Mouse (Mus musculus): ENCODE measurements around the gene Dido1. TPM values are rescaled to one million over a fixed set of nuclear protein-coding genes. Genes with fewer than 3 reads are reported as not detected.

The Dido1 gene
- total RNA-seq, 4 experiments from 2014 or later, result 53.8 to 57.8 (median 55.2) TPM

Other genes with a start within 250 kb of the Dido1 start
- 1 to 10 TPM; 6.4 to 9.2 (median 7.2) TPM for gene Ntsr1, start 210.0 kb downstream of the Dido1 start, total RNA-seq (2022)
- gene Mrgbp, start 128.7 kb downstream of the Dido1 start, total RNA-seq (2022), result 10 to 100 TPM; 16.6 to 20.5 (median 18.4) TPM
- 10 to 100 TPM; 29.6 to 34.7 (median 31.8) TPM for gene Ogfr, start 120.8 kb downstream of the Dido1 start, total RNA-seq (2022)
- gene Col9a3, start 112.2 kb downstream of the Dido1 start, total RNA-seq (2022), result 10 to 100 TPM in 2 of 4 experiments, 1 to 10 TPM in 2; 6.0 to 13.1 (median 10.2) TPM
- under 1 TPM; 0.85 to 1.00 (median 0.98) TPM for gene Tcfl5, start 67.3 kb downstream of the Dido1 start, total RNA-seq (2022)
- gene Gid8, start 118 bp upstream of the Dido1 start, total RNA-seq (2022), result 10 to 100 TPM; 66.2 to 72.7 (median 68.5) TPM
- 1 to 10 TPM in 2 of 4 experiments, under 1 TPM in 2; 0.43 to 1.3 (median 0.94) TPM for gene Slc17a9, start 15.3 kb upstream of the Dido1 start, total RNA-seq (2022)
- not detected for gene Bhlhe23, start 66.9 kb upstream of the Dido1 start, total RNA-seq (2022)
- 10 to 100 TPM; 50.1 to 54.1 (median 52.4) TPM for gene Ythdf1, start 210.9 kb upstream of the Dido1 start, total RNA-seq (2022)
- gene Birc7, start 219.0 kb upstream of the Dido1 start, total RNA-seq (2022), result not detected
- 10 to 100 TPM; 43.8 to 48.3 (median 46.8) TPM for gene Nkain4, start 244.7 kb upstream of the Dido1 start, total RNA-seq (2022)